Mouse (Mus musculus): ENCODE results near the gene Hbq1b. TPM values are rescaled to one million over a fixed set of nuclear protein-coding genes. Genes with fewer than 3 reads are reported as not detected.

Gene Hbq1b
- polyA plus RNA-seq (2014; fragmentation: Illumina TruSeq; extraction: RNeasy Lipid Tissue Mini Kit (QIAGEN cat#74804)), result not detected

DNA sequence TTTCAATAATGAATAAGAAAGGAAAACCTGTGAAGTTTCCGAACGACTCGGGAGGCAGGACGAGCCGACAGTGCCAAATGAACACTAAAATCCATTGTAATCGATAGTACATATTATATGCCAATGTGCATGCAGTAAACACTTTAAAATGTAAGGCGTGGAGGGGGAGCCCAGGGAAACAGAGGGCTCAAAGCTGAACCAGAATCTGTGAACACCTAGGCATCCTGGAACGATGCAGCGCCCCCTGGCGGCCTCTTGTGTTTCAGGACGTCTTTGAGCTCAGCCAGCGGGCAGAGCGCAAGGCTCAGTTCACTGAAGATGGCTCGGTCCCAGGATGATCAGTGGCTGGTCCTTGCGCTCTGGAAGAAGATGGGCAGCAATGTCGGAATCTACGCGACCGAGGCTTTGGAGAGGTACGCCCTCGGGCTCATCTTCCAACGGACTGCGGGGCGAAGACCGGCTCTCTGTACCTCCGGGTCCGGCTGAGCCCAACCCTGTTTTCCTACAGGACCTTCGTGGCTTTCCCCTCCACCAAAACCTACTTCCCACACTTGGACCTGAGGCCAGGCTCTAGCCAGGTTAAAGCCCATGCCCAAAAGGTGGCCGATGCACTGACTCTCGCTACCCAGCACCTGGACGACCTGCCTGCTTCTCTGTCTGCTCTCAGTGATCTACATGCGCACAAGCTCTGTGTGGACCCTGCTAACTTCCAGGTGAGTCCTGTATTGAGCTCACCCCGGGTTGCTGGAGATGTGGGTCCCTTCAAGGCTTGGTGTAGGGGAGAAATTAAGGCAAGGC, at the start of gene Hbq1b:
Hbq1b (plus strand) TSS at position 271 of the 798 bp plus-strand sequence.

DNA sequence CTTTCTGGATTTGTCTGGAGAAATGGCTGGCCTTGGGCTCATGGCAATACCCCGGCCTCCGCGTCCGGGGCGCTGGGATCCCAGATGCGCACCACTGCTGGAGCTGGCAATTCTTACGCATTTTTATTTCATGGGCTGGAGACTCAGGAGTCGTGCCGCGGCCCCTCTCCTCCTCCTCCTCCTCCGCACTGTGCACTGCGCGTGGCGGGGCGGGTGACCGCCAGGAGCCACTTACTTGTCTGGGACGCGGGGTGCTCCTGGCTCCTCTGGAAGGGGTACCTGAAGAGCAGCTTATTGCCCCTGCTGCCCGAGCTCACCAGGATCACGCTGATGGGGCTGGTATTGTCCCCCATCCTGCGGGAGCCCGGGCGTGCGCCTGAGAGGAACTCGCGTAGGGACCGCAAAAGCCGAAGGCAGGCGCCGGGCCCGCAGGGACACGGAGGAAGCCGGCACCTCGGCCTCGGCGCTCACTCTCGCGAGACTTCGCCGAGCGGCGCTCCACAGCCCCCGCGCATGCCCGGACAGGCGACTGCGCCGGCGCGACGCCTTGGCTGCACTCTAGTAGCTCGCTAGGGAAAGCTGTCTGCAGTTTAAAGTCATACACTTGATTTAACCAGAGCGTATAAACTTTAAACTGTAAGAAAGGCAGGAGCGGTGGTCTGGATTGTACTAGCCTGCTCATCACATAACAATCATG, 19.4 kb upstream of the Hbq1b start, which contains the start of gene Nprl3:
Nprl3 (minus strand) TSS at position 520 of the 697 bp plus-strand sequence.

DNA sequence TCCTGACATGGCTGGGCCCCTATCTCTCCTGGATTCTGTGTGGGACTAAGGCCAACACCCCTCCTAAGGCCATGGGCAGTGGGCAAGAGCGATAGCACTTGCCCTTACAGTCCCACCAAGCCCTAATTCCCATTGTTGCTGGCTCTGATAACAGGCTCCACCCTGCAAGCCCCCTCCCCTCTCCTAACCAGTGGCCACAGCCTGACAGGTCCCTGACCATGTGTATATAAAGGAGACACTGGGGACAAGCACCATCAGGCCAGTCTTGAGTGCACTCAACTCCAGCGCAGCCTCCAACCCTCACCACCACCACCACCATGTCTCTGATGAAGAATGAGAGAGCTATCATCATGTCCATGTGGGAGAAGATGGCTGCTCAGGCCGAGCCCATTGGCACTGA, 10.4 kb upstream of the Hbq1b start, which contains the start of gene Hba-x:
Hba-x (plus strand) TSS at position 54 of the 400 bp plus-strand sequence.

DNA sequence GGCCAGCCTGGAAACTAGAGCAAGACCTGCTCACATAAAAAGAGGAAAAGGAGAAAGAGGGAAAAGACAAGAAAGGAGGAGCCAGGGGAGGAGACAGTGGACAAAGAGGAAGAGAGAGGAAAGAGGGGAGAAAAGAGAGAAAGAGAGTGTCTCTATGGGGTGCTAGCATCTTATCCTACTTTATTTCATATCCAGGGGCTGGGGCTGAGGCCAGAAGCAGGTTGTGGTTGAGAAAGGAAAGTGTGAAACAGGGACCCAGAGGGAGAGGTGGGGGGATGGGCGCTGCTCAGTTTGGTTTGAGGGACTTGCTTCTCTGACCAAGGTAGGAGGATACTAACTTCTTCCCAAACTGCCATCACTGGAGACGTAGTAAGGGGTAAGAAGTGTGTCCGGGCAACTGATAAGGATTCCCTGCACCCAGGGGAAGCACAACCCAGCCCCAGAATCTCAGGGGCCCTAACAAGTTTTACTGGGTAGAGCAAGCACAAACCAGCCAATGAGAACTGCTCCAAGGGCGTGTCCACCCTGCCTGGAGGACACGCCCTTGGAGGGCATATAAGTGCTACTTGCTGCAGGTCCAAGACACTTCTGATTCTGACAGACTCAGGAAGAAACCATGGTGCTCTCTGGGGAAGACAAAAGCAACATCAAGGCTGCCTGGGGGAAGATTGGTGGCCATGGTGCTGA, 3.5 kb upstream of the Hbq1b start, which contains the start of gene Hba-a1:
Hba-a1 (plus strand) TSS at position 421 of the 687 bp plus-strand sequence.

DNA sequence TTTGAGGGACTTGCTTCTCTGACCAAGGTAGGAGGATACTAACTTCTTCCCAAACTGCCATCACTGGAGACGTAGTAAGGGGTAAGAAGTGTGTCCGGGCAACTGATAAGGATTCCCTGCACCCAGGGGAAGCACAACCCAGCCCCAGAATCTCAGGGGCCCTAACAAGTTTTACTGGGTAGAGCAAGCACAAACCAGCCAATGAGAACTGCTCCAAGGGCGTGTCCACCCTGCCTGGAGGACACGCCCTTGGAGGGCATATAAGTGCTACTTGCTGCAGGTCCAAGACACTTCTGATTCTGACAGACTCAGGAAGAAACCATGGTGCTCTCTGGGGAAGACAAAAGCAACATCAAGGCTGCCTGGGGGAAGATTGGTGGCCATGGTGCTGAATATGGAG, 9.4 kb downstream of the Hbq1b start, which contains the start of gene Hba-a2:
Hba-a2 (plus strand) TSS at position 287 of the 400 bp plus-strand sequence.

DNA sequence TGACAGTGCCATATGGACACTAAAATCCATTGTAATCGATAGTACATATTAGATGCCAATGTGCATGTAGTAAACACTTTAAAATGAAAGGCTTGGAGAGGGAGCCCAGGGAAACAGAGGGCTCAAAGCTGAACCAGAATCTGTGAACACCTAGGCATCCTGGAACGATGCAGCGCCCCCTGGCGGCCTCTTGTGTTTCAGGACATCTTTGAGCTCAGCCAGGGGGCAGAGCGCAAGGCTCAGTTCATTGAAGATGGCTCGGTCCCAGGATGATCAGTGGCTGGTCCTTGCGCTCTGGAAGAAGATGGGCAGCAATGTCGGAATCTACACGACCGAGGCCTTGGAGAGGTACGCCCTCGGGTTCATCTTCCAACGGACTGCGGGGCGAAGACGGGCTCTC, 13.1 kb downstream of the Hbq1b start, which contains the start of gene Hbq1a:
Hbq1a (plus strand) TSS at position 205 of the 400 bp plus-strand sequence.

Other genes with a start within 250 kb of the Hbq1b start
- gene Il9r, start 86.7 kb upstream of the Hbq1b start, polyA plus RNA-seq (2014; fragmentation: Illumina TruSeq; extraction: RNeasy Lipid Tissue Mini Kit (QIAGEN cat#74804)), result 0.17 TPM
- 1.9 TPM for gene Snrnp25, start 81.5 kb upstream of the Hbq1b start, polyA plus RNA-seq (2014; fragmentation: Illumina TruSeq; extraction: RNeasy Lipid Tissue Mini Kit (QIAGEN cat#74804))
- gene Rhbdf1, start 64.7 kb upstream of the Hbq1b start, polyA plus RNA-seq (2014; fragmentation: Illumina TruSeq; extraction: RNeasy Lipid Tissue Mini Kit (QIAGEN cat#74804)), result 0.09 TPM
- gene Mpg, start 60.5 kb upstream of the Hbq1b start, polyA plus RNA-seq (2014; fragmentation: Illumina TruSeq; extraction: RNeasy Lipid Tissue Mini Kit (QIAGEN cat#74804)), result 5.3 TPM
- 2.6 TPM for gene Nprl3, start 19.3 kb upstream of the Hbq1b start, polyA plus RNA-seq (2014; fragmentation: Illumina TruSeq; extraction: RNeasy Lipid Tissue Mini Kit (QIAGEN cat#74804))
- gene Hba-x, start 10.6 kb upstream of the Hbq1b start, polyA plus RNA-seq (2014; fragmentation: Illumina TruSeq; extraction: RNeasy Lipid Tissue Mini Kit (QIAGEN cat#74804)), result not detected
- not detected for gene Hba-a1, start 3.5 kb upstream of the Hbq1b start, polyA plus RNA-seq (2014; fragmentation: Illumina TruSeq; extraction: RNeasy Lipid Tissue Mini Kit (QIAGEN cat#74804))
- 19.6 TPM for gene Hba-a2, start 9.5 kb downstream of the Hbq1b start, polyA plus RNA-seq (2014; fragmentation: Illumina TruSeq; extraction: RNeasy Lipid Tissue Mini Kit (QIAGEN cat#74804))
- gene Hbq1a, start 13.1 kb downstream of the Hbq1b start, polyA plus RNA-seq (2014; fragmentation: Illumina TruSeq; extraction: RNeasy Lipid Tissue Mini Kit (QIAGEN cat#74804)), result not detected
- gene Sh3pxd2b, start 60.9 kb downstream of the Hbq1b start, polyA plus RNA-seq (2014; fragmentation: Illumina TruSeq; extraction: RNeasy Lipid Tissue Mini Kit (QIAGEN cat#74804)), result 5.0 TPM
- gene Ubtd2, start 168.4 kb downstream of the Hbq1b start, polyA plus RNA-seq (2014; fragmentation: Illumina TruSeq; extraction: RNeasy Lipid Tissue Mini Kit (QIAGEN cat#74804)), result 7.6 TPM
- 0.71 TPM for gene Efcab9, start 245.1 kb downstream of the Hbq1b start, polyA plus RNA-seq (2014; fragmentation: Illumina TruSeq; extraction: RNeasy Lipid Tissue Mini Kit (QIAGEN cat#74804))
- 1.9 TPM for gene Stk10, start 246.3 kb downstream of the Hbq1b start, polyA plus RNA-seq (2014; fragmentation: Illumina TruSeq; extraction: RNeasy Lipid Tissue Mini Kit (QIAGEN cat#74804))

Data from ovary, adult 10 weeks (tissue).